Mouse (Mus musculus): Measurements from ENCODE around the gene Actr8.

Actr8 gene

GRCm38 (mm10) chr14:30045704-30046220, 67.6 kb downstream of the Actr8 start:
- no peak for TF ChIP-seq GATA4 (IDR thresholded peaks at IDR 0.05; ENCODE audit: insufficient replicate concordance, low read length)

GRCm38 (mm10) chr14:30046976-30047375, 68.8 kb downstream of the Actr8 start:
- no peak for TF ChIP-seq GATA4 (IDR thresholded peaks at IDR 0.05; ENCODE audit: insufficient replicate concordance, low read length)

- no peak for TF ChIP-seq GATA4 (IDR thresholded peaks at IDR 0.05; ENCODE audit: insufficient replicate concordance, low read length)
Measured at GRCm38 (mm10) chr14:30048049-30048448, 69.9 kb downstream of the Actr8 start.

- no peak for TF ChIP-seq GATA4 (IDR thresholded peaks at IDR 0.05; ENCODE audit: insufficient replicate concordance, low read length)
Measured at GRCm38 (mm10) chr14:30050280-30050679, 72.1 kb downstream of the Actr8 start.

- no peak for TF ChIP-seq GATA4 (IDR thresholded peaks at IDR 0.05; ENCODE audit: insufficient replicate concordance, low read length)
Measured at GRCm38 (mm10) chr14:30054922-30055321, 76.8 kb downstream of the Actr8 start.

Data from liver, adult (tissue).